Mouse (Mus musculus) NIH3T3 (cell line): Measurements from ENCODE around the gene Cracr2a.
A peak's percentile ranks its signal among the peaks of the same experiment; 100 is the strongest.
"Not testable (repeated sequence)": the region's sequence is repeated elsewhere in the genome, so short reads cannot be mapped to it uniquely, and the experiment has no call there.

Experiments used
- DNase-seq: peaks from one replicate; pipeline ENCODE4 v3.0.0-alpha.2; 2012; ENCODE audit warnings: low read depth

Cracr2a gene

GRCm38 (mm10) chr6:127561231-127562020 lies at the start of gene Cracr2a:
Gene Cracr2a, plus strand, starts transcription at chr6:127561338.
- peak; percentile 95 for DNase-seq

DNA sequence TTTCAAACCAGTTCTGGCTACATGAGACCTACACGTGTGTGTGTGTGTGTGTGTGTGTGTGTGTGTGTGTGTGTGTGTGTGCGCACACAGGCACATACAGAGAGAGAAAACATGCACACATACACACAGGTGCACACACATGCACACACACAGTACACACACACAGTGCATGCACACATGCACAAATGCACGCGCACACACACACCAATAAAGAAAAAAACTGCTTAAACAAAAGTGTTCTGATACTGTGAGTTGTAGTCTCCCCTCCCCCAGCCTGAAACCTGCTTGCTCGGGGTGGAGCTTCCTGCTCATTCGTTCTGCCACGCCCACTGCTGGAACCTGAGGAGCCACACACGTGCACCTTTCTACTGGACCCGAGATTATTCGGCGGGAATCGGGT lies 47.4 kb upstream of the Cracr2a start:
- not testable (repeated sequence) for DNase-seq

GRCm38 (mm10) chr6:127521176-127521575 lies 40.0 kb upstream of the Cracr2a start:
- no peak for DNase-seq

DNA sequence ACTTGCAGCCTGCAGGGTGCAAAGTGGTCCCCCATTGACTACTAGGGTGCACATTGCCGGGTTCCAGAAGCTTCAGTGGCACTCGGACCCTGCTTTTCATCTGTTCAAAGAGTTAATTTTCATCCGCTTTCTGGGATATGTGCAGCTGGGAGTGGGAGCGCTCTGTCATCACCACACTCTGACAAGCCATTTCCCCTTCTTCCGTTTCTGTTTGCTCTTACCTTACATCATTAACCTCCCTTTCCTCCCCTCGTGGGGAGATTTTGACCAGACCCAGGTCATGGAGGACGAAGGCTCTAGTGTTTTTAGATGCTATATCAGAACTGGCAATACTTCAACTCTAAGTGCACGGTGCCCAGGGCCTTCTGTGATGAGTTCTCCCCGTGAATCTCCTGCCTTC lies 38.8 kb upstream of the Cracr2a start:
- no peak for DNase-seq

- DNase-seq, result peak; percentile 87
Observed at GRCm38 (mm10) chr6:127524442-127524841, 36.7 kb upstream of the Cracr2a start.

GRCm38 (mm10) chr6:127528625-127529024 lies 32.5 kb upstream of the Cracr2a start:
- no peak for DNase-seq

- DNase-seq, result peak; percentile 73
Observed at GRCm38 (mm10) chr6:127529451-127529850, 31.7 kb upstream of the Cracr2a start.

- DNase-seq, result no peak
Observed at GRCm38 (mm10) chr6:127530206-127530605, 30.9 kb upstream of the Cracr2a start.

DNA sequence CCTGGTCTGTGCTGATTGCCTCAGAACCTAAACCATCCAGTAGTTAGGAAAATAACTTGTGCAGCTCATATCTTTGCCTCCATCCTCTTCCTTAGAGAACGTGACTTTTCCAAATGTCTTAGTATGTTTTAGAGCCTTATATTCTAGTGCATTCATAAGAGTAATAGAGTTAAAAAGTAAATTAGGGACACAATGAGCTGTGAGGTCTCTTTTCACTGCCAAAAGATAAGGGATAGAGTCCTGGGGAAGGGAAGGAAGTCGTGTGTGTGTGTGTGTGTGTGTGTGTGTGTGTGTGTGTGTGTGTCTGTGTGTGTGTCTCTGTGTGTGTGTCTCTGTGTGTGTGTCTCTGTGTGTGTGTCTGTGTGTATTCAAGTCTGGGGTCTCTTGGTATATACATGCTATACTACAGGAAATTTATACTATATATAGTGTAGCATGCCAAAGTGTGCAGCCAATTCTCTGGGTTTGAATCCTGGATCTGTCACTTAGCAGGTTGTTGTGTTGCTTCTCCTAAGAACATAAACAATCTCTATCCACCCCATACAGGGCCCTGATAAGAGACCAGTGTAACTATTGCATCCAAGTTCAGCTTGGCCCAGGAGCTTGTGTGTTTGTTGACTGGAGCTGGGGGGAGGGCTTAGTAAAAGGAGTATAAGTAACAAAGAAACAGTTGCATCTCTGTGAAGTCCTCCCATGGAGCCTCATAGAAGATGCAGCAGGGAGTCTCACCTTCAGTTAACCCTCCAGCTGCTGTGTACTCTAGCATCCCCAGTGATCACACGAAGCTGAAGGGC lies 29.5 kb upstream of the Cracr2a start:
- no peak for DNase-seq

- no peak for DNase-seq
Observed at GRCm38 (mm10) chr6:127532304-127532703, 28.8 kb upstream of the Cracr2a start.

DNA sequence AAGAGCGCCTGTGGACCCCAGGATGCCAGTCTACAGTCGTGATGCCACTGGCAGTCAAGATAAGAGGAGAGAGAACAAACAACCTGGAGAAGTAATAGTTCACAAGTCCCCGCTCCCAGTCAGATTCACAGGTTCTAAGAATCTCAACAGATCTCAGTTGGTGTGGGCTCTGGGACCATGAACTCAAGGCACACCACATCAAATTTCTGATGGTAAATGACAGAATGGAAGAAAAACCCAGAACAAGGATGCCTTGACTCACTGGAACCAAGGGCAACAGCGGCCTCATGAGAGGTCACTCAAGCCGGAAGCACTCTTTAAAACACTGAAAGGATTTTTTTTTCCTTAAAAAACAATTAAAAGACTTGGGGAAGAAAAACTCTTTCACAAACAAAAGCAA lies 27.4 kb upstream of the Cracr2a start:
- no peak for DNase-seq

DNA sequence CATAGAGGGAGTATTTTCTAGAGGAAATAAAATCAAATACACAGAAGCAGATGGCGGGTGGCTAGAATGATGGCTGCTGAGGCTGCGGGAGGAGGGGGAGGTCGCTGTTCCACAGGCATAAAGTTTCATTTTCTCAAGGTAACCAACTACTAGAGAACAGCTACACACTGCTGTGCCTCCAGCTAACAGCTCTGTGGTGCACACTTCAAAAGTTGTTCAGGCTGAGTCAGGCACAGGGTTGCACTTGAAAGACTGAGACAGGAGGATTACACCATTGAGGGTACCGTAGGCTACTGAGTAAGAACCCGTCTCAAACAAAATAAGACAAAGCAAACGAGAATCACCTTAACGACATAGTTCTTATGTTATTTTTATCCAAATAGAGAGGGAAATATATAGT lies 24.1 kb upstream of the Cracr2a start:
- DNase-seq, result no peak

DNA sequence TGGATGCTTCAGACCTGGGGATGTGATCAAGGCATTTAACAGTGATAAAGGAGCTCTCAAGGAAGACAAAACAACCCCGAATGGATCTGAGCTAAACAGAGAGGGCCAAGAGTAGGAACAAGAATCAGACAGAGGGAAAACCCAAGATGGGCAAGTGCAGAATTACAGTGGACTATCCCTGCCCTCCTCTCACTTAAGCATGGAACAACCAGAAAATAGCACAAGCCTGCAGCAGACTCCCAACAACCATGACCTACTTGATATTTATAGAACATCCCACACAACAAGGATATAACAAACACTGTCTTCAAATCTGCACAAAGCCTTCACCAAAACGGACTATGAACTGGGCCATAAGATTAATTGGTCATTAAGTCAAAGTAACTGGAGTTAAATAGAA lies 23.0 kb upstream of the Cracr2a start:
- DNase-seq, result no peak

DNA sequence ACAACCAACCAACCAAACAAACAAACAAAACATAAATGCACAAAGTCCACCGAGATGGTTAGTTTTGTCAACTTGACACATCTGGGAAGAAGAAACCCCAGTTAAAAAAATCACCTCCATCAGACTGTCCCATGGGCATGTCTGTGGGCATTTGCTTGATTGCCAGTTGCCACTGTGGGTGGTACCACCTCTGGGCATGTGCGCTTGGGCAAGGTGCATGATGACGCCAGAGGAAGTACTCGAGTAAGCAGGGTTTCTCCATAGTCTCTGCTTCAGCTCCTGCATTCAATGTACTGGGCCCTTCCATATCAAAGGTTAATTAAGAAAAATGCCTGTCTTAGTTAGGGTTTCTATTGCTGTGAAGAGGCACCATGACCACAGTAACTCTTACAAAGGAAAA lies 21.9 kb upstream of the Cracr2a start:
- DNase-seq, result no peak

DNA sequence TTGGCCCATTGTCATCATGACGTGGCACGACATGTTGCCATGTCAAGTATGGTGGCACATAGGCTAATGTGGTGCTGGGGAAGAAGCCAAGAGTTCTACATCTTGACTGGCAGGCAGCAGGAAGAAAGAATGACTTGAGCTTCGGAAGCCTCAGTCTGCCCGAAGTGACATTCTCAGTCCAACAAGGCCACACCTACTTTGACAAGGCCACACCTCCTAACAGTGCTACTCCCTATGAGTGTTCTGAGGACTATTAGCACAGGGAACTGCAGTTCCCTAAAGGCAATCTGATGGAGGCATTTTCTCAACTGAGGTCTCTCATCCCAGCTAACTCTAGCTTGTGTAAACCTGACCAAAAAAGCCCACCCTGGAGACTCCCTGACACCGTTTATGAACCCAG lies 21.5 kb upstream of the Cracr2a start:
- no peak for DNase-seq

DNA sequence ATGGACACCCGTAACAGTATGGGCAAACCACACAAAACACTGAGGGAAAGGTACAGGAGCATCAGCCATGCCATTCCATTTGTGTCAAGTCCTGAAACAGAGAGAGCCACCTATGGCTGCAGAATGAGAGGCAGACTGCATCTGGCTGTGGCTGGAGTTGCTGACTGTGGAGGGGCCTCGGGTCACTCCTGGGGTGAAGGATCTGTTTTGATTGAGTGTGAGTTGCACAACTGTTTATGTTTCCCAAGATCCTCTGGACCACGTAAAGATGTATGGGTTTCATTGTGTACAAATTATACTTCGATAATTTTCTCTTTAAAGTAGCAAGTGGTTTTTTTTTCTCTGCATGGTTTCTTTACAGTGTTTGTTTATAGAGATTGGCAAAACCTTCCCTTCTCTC lies 20.6 kb upstream of the Cracr2a start:
- peak; percentile 57 for DNase-seq

- DNase-seq, result peak; percentile 89
Observed at GRCm38 (mm10) chr6:127541617-127542374, 19.3 kb upstream of the Cracr2a start.

DNA sequence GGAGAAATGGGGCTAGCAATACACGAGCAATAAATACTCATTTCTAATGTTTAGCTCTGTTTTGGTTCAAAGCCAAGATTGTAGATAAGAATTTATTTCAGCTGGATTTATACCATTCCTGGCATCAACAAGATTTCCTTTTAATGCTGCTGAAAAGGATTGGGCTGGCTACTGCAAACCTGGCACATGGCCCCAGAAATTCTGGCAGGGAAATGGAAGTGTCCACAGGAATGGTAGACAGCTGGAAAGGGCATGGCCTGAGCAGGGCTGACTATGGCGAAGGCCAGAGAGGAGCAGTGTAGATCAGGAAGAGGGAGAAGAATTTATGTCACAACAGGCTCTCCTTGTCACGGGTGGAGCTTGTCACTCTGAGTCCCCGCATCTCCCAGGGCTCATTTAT lies 14.5 kb upstream of the Cracr2a start:
- DNase-seq, result peak; percentile 90

DNA sequence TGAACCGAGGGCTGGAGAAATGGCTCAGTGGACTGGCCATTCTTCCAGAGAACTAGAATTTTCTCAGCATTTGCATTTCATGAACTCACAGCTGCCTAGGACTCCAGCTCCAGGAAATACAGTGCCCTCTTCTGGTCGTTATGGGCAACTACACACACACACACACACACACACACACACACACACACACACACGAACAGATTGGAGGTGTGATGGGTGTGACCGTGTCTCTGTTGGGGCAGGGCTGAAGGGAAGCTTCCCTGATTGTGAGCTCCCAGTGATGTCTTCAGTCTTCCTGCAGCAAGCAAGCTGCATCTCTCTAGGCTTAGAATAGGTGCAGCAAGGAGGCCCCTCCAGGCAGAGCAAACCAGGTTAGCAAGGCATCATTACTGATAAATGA lies 8.2 kb upstream of the Cracr2a start:
- DNase-seq, result no peak

DNA sequence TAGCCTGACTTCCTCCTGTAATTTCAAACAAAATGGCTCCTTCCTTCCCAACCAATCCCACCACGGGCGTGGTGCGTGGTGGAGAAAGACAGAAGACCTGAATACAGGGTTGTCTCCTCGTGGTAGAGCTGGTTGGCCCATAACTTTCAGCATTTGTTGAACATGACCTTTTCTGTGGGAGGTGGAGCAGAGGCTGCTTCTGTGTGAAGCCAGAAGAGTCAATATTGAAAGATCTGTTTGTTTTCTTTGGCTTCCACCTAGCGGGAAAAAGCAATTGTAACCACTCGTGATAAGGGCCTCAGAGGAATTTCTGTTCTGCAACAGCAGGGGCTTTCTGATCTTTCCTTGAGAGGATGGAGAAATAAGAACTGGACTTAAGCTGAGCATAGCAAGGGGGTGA lies 5.6 kb upstream of the Cracr2a start:
- peak; percentile 69 for DNase-seq

GRCm38 (mm10) chr6:127560872-127561230 lies 287 bp upstream of the Cracr2a start:
- DNase-seq, result no peak

DNA sequence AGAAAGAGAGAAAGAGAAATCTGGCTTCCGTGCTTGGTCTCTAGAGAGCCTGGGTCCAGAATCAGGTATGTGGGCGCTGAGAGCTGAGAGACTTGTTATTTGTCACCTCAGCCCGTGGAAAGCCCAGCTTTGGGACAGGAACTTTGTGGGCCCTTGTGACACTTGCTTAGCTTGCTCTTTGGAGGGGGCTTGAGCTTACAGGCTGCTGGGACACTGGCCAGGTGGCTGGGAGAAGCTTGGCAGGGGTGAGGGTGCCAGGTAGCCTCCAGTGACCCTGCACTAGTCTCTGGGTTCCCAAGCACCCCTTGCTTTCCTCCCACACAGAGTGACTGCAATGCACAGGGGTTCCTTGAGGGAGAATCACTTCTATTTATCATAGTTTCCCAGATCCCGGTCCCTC lies 2.4 kb downstream of the Cracr2a start:
- DNase-seq, result no peak
